Mouse (Mus musculus) left cerebral cortex, adult 18-20 months (tissue): ENCODE results near the gene Prep. TPM values are rescaled to one million over a fixed set of nuclear protein-coding genes. Genes with fewer than 3 reads are reported as not detected.

Source experiments
- DNase-seq, 2 experiments: peaks; one replicate each; pipeline ENCODE4 v3.0.0; 2021 to 2022; ENCODE audit warnings: low spot score in 2 of 2, mixed read lengths in 1 of 2
- long read RNA-seq, 2 experiments: library from polyadenylated mRNA; stranded (forward); transcript quantifications; one replicate each; pipeline ENCODE4 v2.0.0; 2021
- total RNA-seq, 2 experiments: library from RNA; stranded (reverse); gene quantifications; 2 replicates each; pipeline ENCODE4 v1.2.3; 2021

Gene Prep
- total RNA-seq, result 1 to 10 TPM; 7.7 to 8.6 TPM
- long read RNA-seq, experiment 1, full-length matches to known transcripts, result 27 of 34 reads
- long read RNA-seq, experiment 1, partial matches to known transcripts, result 7 of 34 reads
- long read RNA-seq, experiment 1, other reads (novel, unspliced or antisense), result 0 of 34 reads
- long read RNA-seq, experiment 2, full-length matches to known transcripts, result 18 of 23 reads
- long read RNA-seq, experiment 2, partial matches to known transcripts, result 3 of 23 reads
- long read RNA-seq, experiment 2, other reads (novel, unspliced or antisense), result 2 of 23 reads

- DNase-seq, result peak; percentile 88 to 94
Measured at GRCm38 (mm10) chr10:45066931-45067308, at the start of gene Prep. Gene Prep (plus strand): TSS chr10:45067203.

- DNase-seq, result no peak
Measured at GRCm38 (mm10) chr10:45017352-45017751, 49.7 kb upstream of the Prep start.

GRCm38 (mm10) chr10:45017851-45018250, 49.2 kb upstream of the Prep start:
- no peak for DNase-seq

- DNase-seq, result no peak
Measured at GRCm38 (mm10) chr10:45019418-45019817, 47.6 kb upstream of the Prep start.

- DNase-seq, result no peak
Measured at GRCm38 (mm10) chr10:45019849-45020248, 47.2 kb upstream of the Prep start.

- DNase-seq, result no peak
Measured at GRCm38 (mm10) chr10:45020291-45020690, 46.7 kb upstream of the Prep start.

GRCm38 (mm10) chr10:45025184-45025583, 41.8 kb upstream of the Prep start:
- DNase-seq, result no peak

- no peak for DNase-seq
Measured at GRCm38 (mm10) chr10:45026935-45027334, 40.1 kb upstream of the Prep start.

- DNase-seq, result peak; percentile 76 to 88
Measured at GRCm38 (mm10) chr10:45045268-45045928, 21.6 kb upstream of the Prep start.

GRCm38 (mm10) chr10:45048158-45048557, 18.8 kb upstream of the Prep start:
- DNase-seq, result no peak

- no peak for DNase-seq
Measured at GRCm38 (mm10) chr10:45048622-45049021, 18.4 kb upstream of the Prep start.

GRCm38 (mm10) chr10:45051125-45051744, 15.8 kb upstream of the Prep start:
- peak; percentile 70 to 84 for DNase-seq

GRCm38 (mm10) chr10:45058361-45058760, 8.6 kb upstream of the Prep start:
- no peak for DNase-seq

GRCm38 (mm10) chr10:45060841-45061240, 6.2 kb upstream of the Prep start:
- no peak for DNase-seq

GRCm38 (mm10) chr10:45066131-45066930, 672 bp upstream of the Prep start:
- no peak for DNase-seq

- DNase-seq, result no peak
Measured at GRCm38 (mm10) chr10:45067436-45067925, 478 bp downstream of the Prep start.

GRCm38 (mm10) chr10:45069557-45069956, 2.6 kb downstream of the Prep start:
- no peak for DNase-seq

- DNase-seq, result no peak
Measured at GRCm38 (mm10) chr10:45070362-45070761, 3.4 kb downstream of the Prep start.

GRCm38 (mm10) chr10:45070929-45071813, 4.2 kb downstream of the Prep start:
- DNase-seq, result no peak

GRCm38 (mm10) chr10:45072339-45072738, 5.3 kb downstream of the Prep start:
- no peak for DNase-seq
